Mouse (Mus musculus): ENCODE data around the gene Prss53.
A peak's percentile ranks its signal among the peaks of the same experiment; 100 is the strongest.

Prss53 gene

GRCm38 (mm10) chr7:127890798-127891197, at the start of gene Prss53:
Gene Prss53, minus strand, starts transcription at chr7:127890970.
- Histone ChIP-seq H3K36me3 (ENCODE audit: control insufficient read depth, insufficient read depth, low read length, poor library complexity, severe bottlenecking) (no peaks in the 10 kb centered on the region; the same call in none of the 2 replicates), H3K27me3 (ENCODE audit: control insufficient read depth, insufficient read depth, low read length, poor library complexity, severe bottlenecking) (no peaks in the 10 kb centered on the region)
- no peak for DNase-seq (ENCODE audit: low read depth, low spot score)

- no peaks in the 10 kb centered on the region for H3K27me3 ChIP-seq (ENCODE audit: control insufficient read depth, insufficient read depth, low read length, poor library complexity, severe bottlenecking)
- DNase-seq (ENCODE audit: low read depth, low spot score) = no peak
- no peaks in the 10 kb centered on the region for H3K36me3 ChIP-seq (ENCODE audit: control insufficient read depth, insufficient read depth, low read length, poor library complexity, severe bottlenecking)
Observed at GRCm38 (mm10) chr7:127936216-127936884, 45.6 kb upstream of the Prss53 start.

GRCm38 (mm10) chr7:127935748-127936159, 45.0 kb upstream of the Prss53 start:
- no peaks in the 10 kb centered on the region for H3K36me3 ChIP-seq (ENCODE audit: control insufficient read depth, insufficient read depth, low read length, poor library complexity, severe bottlenecking)
- H3K27me3 ChIP-seq (ENCODE audit: control insufficient read depth, insufficient read depth, low read length, poor library complexity, severe bottlenecking) = no peaks in the 10 kb centered on the region

GRCm38 (mm10) chr7:127935028-127935722, 44.4 kb upstream of the Prss53 start:
- no peaks in the 10 kb centered on the region for H3K27me3 ChIP-seq (ENCODE audit: control insufficient read depth, insufficient read depth, low read length, poor library complexity, severe bottlenecking)
- no peaks in the 10 kb centered on the region for H3K36me3 ChIP-seq (ENCODE audit: control insufficient read depth, insufficient read depth, low read length, poor library complexity, severe bottlenecking)
- peak; percentile 97 for DNase-seq (ENCODE audit: low read depth, low spot score)

More at GRCm38 (mm10) chr7:127935748-127936159, 45.0 kb upstream of the Prss53 start:
- DNase-seq (ENCODE audit: low read depth, low spot score) = no peak

- no peak for DNase-seq (ENCODE audit: low read depth, low spot score)
- H3K27me3 ChIP-seq (ENCODE audit: control insufficient read depth, insufficient read depth, low read length, poor library complexity, severe bottlenecking) = no peaks in the 10 kb centered on the region
- no peaks in the 10 kb centered on the region for H3K36me3 ChIP-seq (ENCODE audit: control insufficient read depth, insufficient read depth, low read length, poor library complexity, severe bottlenecking)
Observed at GRCm38 (mm10) chr7:127934075-127934474, 43.3 kb upstream of the Prss53 start.

- DNase-seq (ENCODE audit: low read depth, low spot score) = no peak
- H3K27me3 ChIP-seq (ENCODE audit: control insufficient read depth, insufficient read depth, low read length, poor library complexity, severe bottlenecking) = no peaks in the 10 kb centered on the region
- H3K36me3 ChIP-seq (ENCODE audit: control insufficient read depth, insufficient read depth, low read length, poor library complexity, severe bottlenecking) = no peaks in the 10 kb centered on the region
Observed at GRCm38 (mm10) chr7:127932273-127933031, 41.7 kb upstream of the Prss53 start.

GRCm38 (mm10) chr7:127931351-127932135, 40.8 kb upstream of the Prss53 start:
- Histone ChIP-seq H3K36me3 (ENCODE audit: control insufficient read depth, insufficient read depth, low read length, poor library complexity, severe bottlenecking) (no peaks in the 10 kb centered on the region), H3K27me3 (ENCODE audit: control insufficient read depth, insufficient read depth, low read length, poor library complexity, severe bottlenecking) (no peaks in the 10 kb centered on the region)
- no peak for DNase-seq (ENCODE audit: low read depth, low spot score)

GRCm38 (mm10) chr7:127930636-127931035, 39.9 kb upstream of the Prss53 start:
- no peaks in the 10 kb centered on the region for H3K27me3 ChIP-seq (ENCODE audit: control insufficient read depth, insufficient read depth, low read length, poor library complexity, severe bottlenecking)
- no peak for DNase-seq (ENCODE audit: low read depth, low spot score)
- H3K36me3 ChIP-seq (ENCODE audit: control insufficient read depth, insufficient read depth, low read length, poor library complexity, severe bottlenecking) = no peaks in the 10 kb centered on the region

GRCm38 (mm10) chr7:127929923-127930322, 39.2 kb upstream of the Prss53 start, which contains the start of gene Prss8:
Gene Prss8, minus strand, starts transcription at chr7:127930104.
- no peak for DNase-seq (ENCODE audit: low read depth, low spot score)
- Histone ChIP-seq H3K27me3 (ENCODE audit: control insufficient read depth, insufficient read depth, low read length, poor library complexity, severe bottlenecking) (no peaks in the 10 kb centered on the region), H3K36me3 (ENCODE audit: control insufficient read depth, insufficient read depth, low read length, poor library complexity, severe bottlenecking) (no peaks in the 10 kb centered on the region)

- H3K27me3 ChIP-seq (ENCODE audit: control insufficient read depth, insufficient read depth, low read length, poor library complexity, severe bottlenecking) = no peaks in the 10 kb centered on the region
- no peaks in the 10 kb centered on the region for H3K36me3 ChIP-seq (ENCODE audit: control insufficient read depth, insufficient read depth, low read length, poor library complexity, severe bottlenecking)
- DNase-seq (ENCODE audit: low read depth, low spot score) = no peak
Observed at GRCm38 (mm10) chr7:127928596-127928995, 37.8 kb upstream of the Prss53 start.

GRCm38 (mm10) chr7:127927726-127928125, 37.0 kb upstream of the Prss53 start:
- Histone ChIP-seq H3K36me3 (ENCODE audit: control insufficient read depth, insufficient read depth, low read length, poor library complexity, severe bottlenecking) (no peaks in the 10 kb centered on the region), H3K27me3 (ENCODE audit: control insufficient read depth, insufficient read depth, low read length, poor library complexity, severe bottlenecking) (no peaks in the 10 kb centered on the region)
- DNase-seq (ENCODE audit: low read depth, low spot score) = no peak

GRCm38 (mm10) chr7:127926846-127927245, 36.1 kb upstream of the Prss53 start:
- H3K27me3 ChIP-seq (ENCODE audit: control insufficient read depth, insufficient read depth, low read length, poor library complexity, severe bottlenecking) = no peaks in the 10 kb centered on the region
- no peaks in the 10 kb centered on the region for H3K36me3 ChIP-seq (ENCODE audit: control insufficient read depth, insufficient read depth, low read length, poor library complexity, severe bottlenecking)
- DNase-seq (ENCODE audit: low read depth, low spot score) = no peak

GRCm38 (mm10) chr7:127926066-127926465, 35.3 kb upstream of the Prss53 start:
- Histone ChIP-seq H3K27me3 (ENCODE audit: control insufficient read depth, insufficient read depth, low read length, poor library complexity, severe bottlenecking) (no peaks in the 10 kb centered on the region), H3K36me3 (ENCODE audit: control insufficient read depth, insufficient read depth, low read length, poor library complexity, severe bottlenecking) (no peaks in the 10 kb centered on the region)
- DNase-seq (ENCODE audit: low read depth, low spot score) = no peak

GRCm38 (mm10) chr7:127925252-127925651, 34.5 kb upstream of the Prss53 start:
- no peak for DNase-seq (ENCODE audit: low read depth, low spot score)
- Histone ChIP-seq H3K27me3 (ENCODE audit: control insufficient read depth, insufficient read depth, low read length, poor library complexity, severe bottlenecking) (no peaks in the 10 kb centered on the region), H3K36me3 (ENCODE audit: control insufficient read depth, insufficient read depth, low read length, poor library complexity, severe bottlenecking) (no peaks in the 10 kb centered on the region)

Measured in splenic B cell, adult 2 months (primary cell).